Mouse (Mus musculus) forebrain, postnatal 0 days (tissue): ENCODE results near the gene Gpr87. TPM values are rescaled to one million over a fixed set of nuclear protein-coding genes. Genes with fewer than 3 reads are reported as not detected.

Experiments used
- ATAC-seq: fragments of 200-750 bp; cut with Nextera tagmentation; 2 replicates; pipeline ENCODE4 v1.8.0; 2017; ENCODE audit warnings: mild to moderate bottlenecking, moderate library complexity
- DNase-seq: peaks from one replicate; pipeline ENCODE4 v3.0.0-alpha.2; 2015
- H3K27ac ChIP-seq: fragments of 300-500 bp; sonication (generic); 2 replicates; pipeline ENCODE4 v1.5.1; 2014; ENCODE audit warnings: low read depth, mild to moderate bottlenecking, antibody characterized with exemption, low read length, moderate library complexity, mixed read lengths
- H3K27me3 ChIP-seq: fragments of 300-500 bp; sonication (generic); 2 replicates; pipeline ENCODE4 v1.6.1; 2014; ENCODE audit warnings: mild to moderate bottlenecking, low read length, mixed read lengths; ENCODE audit not compliant: insufficient read depth
- H3K36me3 ChIP-seq: fragments of 300-500 bp; sonication (generic); 2 replicates; pipeline ENCODE4 v1.6.1; 2014; ENCODE audit warnings: mild to moderate bottlenecking, moderate library complexity; ENCODE audit not compliant: insufficient read depth
- H3K4me1 ChIP-seq: fragments of 300-500 bp; sonication (generic); 2 replicates; pipeline ENCODE4 v1.6.1; 2014; ENCODE audit warnings: antibody characterized with exemption; ENCODE audit not compliant: insufficient read depth
- H3K4me2 ChIP-seq: fragments of 300-500 bp; sonication (generic); 2 replicates; pipeline ENCODE4 v1.6.1; 2014; ENCODE audit warnings: low read depth, mild to moderate bottlenecking, moderate library complexity
- H3K4me3 ChIP-seq: fragments of 300-500 bp; sonication (generic); 2 replicates; pipeline ENCODE4 v1.5.1; 2014; ENCODE audit warnings: low read depth, low read length, mixed read lengths
- H3K9ac ChIP-seq: fragments of 300-500 bp; sonication (generic); 2 replicates; pipeline ENCODE4 v1.6.1; 2014; ENCODE audit warnings: mild to moderate bottlenecking
- H3K9me3 ChIP-seq: fragments of 300-500 bp; sonication (generic); 2 replicates; pipeline ENCODE4 v1.6.1; 2016; ENCODE audit warnings: low read length
- CTCF ChIP-seq: sonication (generic); IDR thresholded peaks from 2 replicates; pipeline ENCODE4 v1.5.1; 2016; ENCODE audit warnings: antibody characterized with exemption, control low read depth, low read depth
- WGBS: fragments of 180-500 bp; shearing (Covaris S2); extraction: QIAGEN DNeasy Blood & Tissue Kit; methylation state at CpG from one replicate; pipeline ENCODE4 v1.1.7; 2014; 5-methylcytosine and 5-hydroxymethylcytosine counted together
- polyA plus RNA-seq: library from polyadenylated mRNA; unstranded; fragments of >200 nt; fragmentation: Nextera tagmentation; extraction: Ambion mirVana; gene quantifications from 2 replicates; pipeline ENCODE4 v1.2.1, GENCODE M21; 2015
- total RNA-seq: library from RNA; depleted of rRNA; stranded (reverse); fragments of >200 nt; gene quantifications from 2 replicates; pipeline ENCODE4 v1.2.3, GENCODE M21; 2014

Gene Gpr87
- total and polyA plus RNA-seq, 2 experiments from 2014 or later = not detected

DNA sequence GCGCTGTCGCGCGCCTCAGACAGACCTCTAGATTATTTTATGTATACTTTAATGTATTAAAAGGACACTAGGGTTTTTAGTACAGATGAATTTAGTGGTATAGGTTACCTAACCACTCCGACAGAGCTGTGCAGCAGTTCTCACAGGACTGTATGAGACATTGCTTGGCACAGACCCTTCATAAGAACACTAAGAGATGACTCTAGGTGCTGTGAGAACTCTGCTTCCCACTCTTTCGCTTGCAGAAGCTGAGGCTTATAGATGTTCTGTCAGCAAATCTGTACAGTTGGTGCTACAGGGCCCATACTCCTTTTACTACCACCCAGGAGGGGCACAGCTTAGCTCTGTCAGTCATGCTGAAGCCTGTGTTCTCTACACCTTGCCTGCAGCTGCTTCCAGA is 3.2 kb downstream of the Gpr87 start:
- no peak for ATAC-seq

DNA sequence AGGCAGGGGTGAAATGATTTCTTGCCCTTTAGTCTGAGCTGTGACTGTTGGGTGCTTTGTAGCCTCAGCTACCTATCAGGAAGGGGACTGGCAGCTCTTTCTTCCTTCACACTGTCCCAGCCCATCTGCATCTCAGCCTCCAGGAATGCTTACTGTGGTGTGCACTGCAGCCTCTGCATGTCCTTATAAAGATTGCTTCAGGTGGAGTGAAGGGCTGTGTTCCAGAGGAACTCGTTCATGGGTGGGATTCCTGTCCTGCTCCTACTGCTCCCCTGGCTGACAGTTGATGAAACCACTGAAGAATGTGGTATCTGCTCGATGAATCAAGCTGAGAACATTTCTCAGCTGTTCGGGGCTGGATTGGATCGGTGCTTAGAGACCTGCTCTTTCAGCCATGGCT is 7.6 kb downstream of the Gpr87 start:
- WGBS = 90% methylated on average over 4 of the region's 4 CpGs
- no peaks in the 10 kb centered on the region for H3K4me1 ChIP-seq

More for the DNA sequence above, 3.2 kb downstream of the Gpr87 start:
- H3K4me2 ChIP-seq = no peak overlapping the region
- H3K27me3 ChIP-seq = no peaks in the 10 kb centered on the region
- 97% methylated on average over 6 of the region's 6 CpGs for WGBS
- no peak for TF ChIP-seq CTCF
- H3K27ac ChIP-seq = no peak overlapping the region
- DNase-seq = no peak
- no peaks in the 10 kb centered on the region for H3K4me1 ChIP-seq
- no peaks in the 10 kb centered on the region for H3K9me3 ChIP-seq
- H3K36me3 ChIP-seq = no peaks in the 10 kb centered on the region
- H3K4me3 ChIP-seq = no peak overlapping the region
- H3K9ac ChIP-seq = no peak overlapping the region

DNA sequence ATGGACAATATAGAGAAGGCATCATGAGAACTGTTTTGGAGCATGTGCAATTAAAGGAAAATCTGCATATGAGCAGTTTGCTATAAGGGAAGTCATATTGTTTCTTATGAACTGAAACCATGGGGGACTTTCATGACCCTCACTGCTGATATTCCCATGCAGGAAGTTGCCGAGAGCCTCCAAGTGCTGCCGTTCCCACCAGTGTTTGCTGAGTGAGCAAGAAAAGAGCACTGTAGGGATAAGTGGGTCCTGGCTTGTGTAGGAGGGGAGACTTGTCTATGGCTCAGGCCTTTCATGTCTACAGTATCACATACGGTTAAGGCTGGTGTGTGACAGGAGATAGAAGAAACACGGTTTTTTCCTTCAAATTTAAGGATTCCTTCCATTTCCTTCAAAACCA is 9.2 kb downstream of the Gpr87 start:
- Histone ChIP-seq H3K4me1 (no peaks in the 10 kb centered on the region), H3K9ac (no peak overlapping the region), H3K36me3 (no peaks in the 10 kb centered on the region), H3K27ac (no peak overlapping the region), H3K27me3 (no peaks in the 10 kb centered on the region), H3K4me2 (no peak overlapping the region), H3K4me3 (no peak overlapping the region), H3K9me3 (no peaks in the 10 kb centered on the region)
- no peak for TF ChIP-seq CTCF
- DNase-seq (no peak), ATAC-seq (no peak)
- WGBS = 90% methylated on average over 4 of the region's 4 CpGs

More for the DNA sequence above, 7.6 kb downstream of the Gpr87 start:
- Histone ChIP-seq H3K36me3 (no peaks in the 10 kb centered on the region), H3K4me2 (no peak overlapping the region), H3K27ac (no peak overlapping the region), H3K27me3 (no peaks in the 10 kb centered on the region), H3K9ac (no peak overlapping the region), H3K9me3 (no peaks in the 10 kb centered on the region), H3K4me3 (no peak overlapping the region)
- ATAC-seq = no peak
- DNase-seq = no peak
- no peak for TF ChIP-seq CTCF

DNA sequence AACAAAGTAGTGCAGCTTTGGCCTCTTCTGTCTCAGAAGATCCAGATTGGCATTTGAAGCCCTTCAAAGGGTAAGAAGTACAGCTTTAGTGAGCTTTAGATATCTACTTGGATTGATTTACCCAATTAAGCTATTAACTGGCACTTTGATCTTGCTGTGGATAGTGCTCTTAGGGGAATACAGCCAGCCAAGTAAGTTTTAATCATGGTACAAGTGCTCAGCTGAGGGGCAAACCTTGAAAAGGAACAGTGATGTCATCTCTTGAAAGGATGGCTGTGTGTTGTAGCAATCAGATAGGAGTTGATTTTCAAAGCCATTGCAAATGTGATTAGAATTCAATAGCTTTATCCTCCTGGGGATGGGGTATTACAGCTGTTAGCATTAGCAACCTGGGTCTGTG is 12.8 kb downstream of the Gpr87 start:
- TF ChIP-seq CTCF = no peak
- Histone ChIP-seq H3K9me3 (no peaks in the 10 kb centered on the region), H3K4me1 (no peaks in the 10 kb centered on the region), H3K27ac (no peak overlapping the region), H3K36me3 (no peaks in the 10 kb centered on the region), H3K9ac (no peak overlapping the region), H3K4me2 (no peak overlapping the region), H3K27me3 (no peaks in the 10 kb centered on the region), H3K4me3 (no peak overlapping the region)
- ATAC-seq = no peak
- DNase-seq = no peak

DNA sequence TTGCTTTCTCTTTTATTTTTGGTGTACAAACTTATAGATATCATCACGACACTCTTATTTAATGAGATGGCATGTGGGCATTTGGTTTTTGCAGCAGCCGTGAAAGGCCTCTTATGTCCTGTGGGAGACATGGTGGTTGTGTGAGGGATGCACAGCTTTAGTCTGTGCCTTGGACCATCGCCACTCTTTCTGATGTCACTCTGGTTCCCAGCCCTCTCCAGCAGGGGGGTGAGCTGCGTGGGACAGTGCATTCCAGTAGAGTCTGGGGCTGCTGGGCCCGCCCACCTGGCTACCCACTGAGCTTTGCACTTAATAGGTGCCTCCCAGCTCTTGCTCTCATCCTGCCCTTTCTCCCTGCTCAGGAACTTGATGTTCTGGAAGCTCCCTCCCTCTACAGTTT is 13.8 kb downstream of the Gpr87 start:
- Histone ChIP-seq H3K9ac (no peak overlapping the region), H3K27me3 (no peaks in the 10 kb centered on the region), H3K9me3 (no peaks in the 10 kb centered on the region), H3K36me3 (no peaks in the 10 kb centered on the region), H3K4me3 (no peak overlapping the region), H3K4me2 (no peak overlapping the region), H3K27ac (no peak overlapping the region), H3K4me1 (no peaks in the 10 kb centered on the region)
- no peak for ATAC-seq
- 64% methylated on average over 5 of the region's 5 CpGs for WGBS
- TF ChIP-seq CTCF = no peak
- no peak for DNase-seq

DNA sequence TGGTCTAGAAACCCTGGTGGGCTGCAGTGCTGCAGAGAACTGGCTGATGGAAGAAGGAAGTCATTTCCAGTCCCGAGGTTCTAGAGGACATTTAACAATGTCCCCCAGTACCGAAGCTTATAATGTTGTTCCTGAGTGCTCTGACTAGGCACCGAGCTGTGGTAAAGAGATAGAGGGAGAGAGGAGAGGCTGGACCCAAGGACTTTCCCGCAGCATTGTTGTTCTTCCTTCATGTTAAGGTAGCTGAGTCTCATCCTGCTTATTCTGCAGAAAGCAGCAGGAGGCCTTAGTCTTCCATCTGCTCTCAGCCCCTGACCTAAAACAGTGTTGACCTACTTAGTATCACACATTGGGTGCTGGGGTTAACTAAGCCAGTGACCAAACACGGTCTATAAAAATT is 18.0 kb downstream of the Gpr87 start:
- ATAC-seq = no peak
- H3K36me3 ChIP-seq = no peaks in the 10 kb centered on the region
- H3K4me3 ChIP-seq = no peak overlapping the region
- H3K27me3 ChIP-seq = no peaks in the 10 kb centered on the region
- H3K4me1 ChIP-seq = no peaks in the 10 kb centered on the region
- 66% methylated on average over 5 of the region's 5 CpGs for WGBS
- H3K9ac ChIP-seq = no peak overlapping the region
- no peak overlapping the region for H3K4me2 ChIP-seq
- H3K27ac ChIP-seq = no peak overlapping the region
- no peaks in the 10 kb centered on the region for H3K9me3 ChIP-seq
- no peak for DNase-seq
- TF ChIP-seq CTCF = no peak

DNA sequence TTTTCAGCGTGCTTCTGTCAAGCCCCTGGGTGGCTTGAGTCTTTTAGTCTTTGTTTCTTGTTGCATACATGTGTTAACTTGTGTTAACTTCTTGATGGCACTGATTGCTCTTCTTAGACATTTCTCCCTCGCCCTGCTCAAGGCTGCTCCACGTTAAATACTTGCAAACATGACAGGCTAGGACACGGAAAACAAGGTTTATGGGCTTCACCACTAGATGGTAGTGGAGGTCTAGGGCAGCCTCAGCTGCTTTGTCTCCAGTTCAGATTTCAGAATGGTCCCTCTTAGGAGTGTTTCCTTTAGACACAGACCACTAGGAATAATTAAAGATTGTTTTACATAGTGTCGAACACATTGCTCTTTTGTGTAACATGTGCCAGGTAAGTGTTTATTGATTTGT is 19.7 kb downstream of the Gpr87 start:
- 34% methylated on average over 5 of the region's 5 CpGs for WGBS
- Histone ChIP-seq H3K4me2 (no peak overlapping the region), H3K4me3 (no peak overlapping the region), H3K36me3 (no peaks in the 10 kb centered on the region), H3K9me3 (no peaks in the 10 kb centered on the region), H3K4me1 (no peaks in the 10 kb centered on the region), H3K27ac (no peak overlapping the region), H3K9ac (no peak overlapping the region), H3K27me3 (no peaks in the 10 kb centered on the region)
- peak; percentile 87 for TF ChIP-seq CTCF
- ATAC-seq (peak; percentile 90), DNase-seq (peak; percentile 75)

DNA sequence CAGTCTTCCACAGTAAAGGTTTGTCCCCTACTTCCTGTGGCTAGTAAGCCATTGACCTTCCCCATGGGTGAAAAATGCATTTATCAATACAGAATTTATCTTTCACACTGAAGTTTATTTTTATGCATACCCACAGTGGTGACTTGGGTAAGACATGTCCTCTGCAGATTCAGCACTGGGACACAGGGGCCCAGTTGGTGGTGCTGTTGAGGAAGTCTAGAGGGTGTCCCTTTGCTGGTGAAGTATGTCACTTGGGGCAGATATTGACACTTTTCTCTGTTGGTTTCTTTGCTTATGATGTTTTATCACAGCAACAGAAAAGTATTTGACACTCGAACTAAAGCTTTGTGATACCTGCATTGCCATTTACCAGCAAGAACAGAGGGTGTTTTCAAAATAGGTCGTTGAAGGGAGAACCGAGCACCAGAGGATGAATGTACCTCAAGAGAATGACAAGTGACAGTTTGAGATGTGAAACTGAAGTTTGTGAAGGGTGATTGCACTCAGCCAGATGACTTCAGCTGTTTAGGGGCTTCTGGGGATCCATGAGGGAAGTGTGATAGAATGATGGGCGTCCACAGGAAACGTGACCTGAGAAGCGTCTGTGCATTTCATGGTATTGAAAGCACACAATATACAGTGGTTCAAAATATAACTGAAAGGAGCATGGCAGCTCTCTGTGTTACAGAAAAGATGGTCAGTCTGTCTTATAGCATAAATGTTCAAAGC is 20.3 kb downstream of the Gpr87 start:
- Histone ChIP-seq H3K4me2 (no peak overlapping the region), H3K9ac (no peak overlapping the region), H3K9me3 (no peaks in the 10 kb centered on the region), H3K27me3 (no peaks in the 10 kb centered on the region), H3K4me1 (no peaks in the 10 kb centered on the region), H3K36me3 (no peaks in the 10 kb centered on the region), H3K27ac (no peak overlapping the region), H3K4me3 (no peak overlapping the region)
- DNase-seq = no peak
- no peak for ATAC-seq
- WGBS = 83% methylated on average over 6 of the region's 6 CpGs
- TF ChIP-seq CTCF = no peak
